Mouse (Mus musculus) kidney, postnatal 4 days (tissue): Measurements from ENCODE around the gene Capn13.
"Not testable (repeated sequence)": the region's sequence is repeated elsewhere in the genome, so short reads cannot be mapped to it uniquely, and the experiment has no call there.

Source experiments
- DNase-seq, 2 experiments: peaks; one replicate each; pipeline ENCODE4 v3.0.0; 2021; ENCODE audit warnings: mixed read lengths in 2 of 2

The Capn13 gene

GRCm38 (mm10) chr17:73271797-73272600 is 128.7 kb downstream of the Capn13 start:
- no peak for DNase-seq

- DNase-seq = no peak
Measured at GRCm38 (mm10) chr17:73270871-73271796, 129.5 kb downstream of the Capn13 start.

DNA sequence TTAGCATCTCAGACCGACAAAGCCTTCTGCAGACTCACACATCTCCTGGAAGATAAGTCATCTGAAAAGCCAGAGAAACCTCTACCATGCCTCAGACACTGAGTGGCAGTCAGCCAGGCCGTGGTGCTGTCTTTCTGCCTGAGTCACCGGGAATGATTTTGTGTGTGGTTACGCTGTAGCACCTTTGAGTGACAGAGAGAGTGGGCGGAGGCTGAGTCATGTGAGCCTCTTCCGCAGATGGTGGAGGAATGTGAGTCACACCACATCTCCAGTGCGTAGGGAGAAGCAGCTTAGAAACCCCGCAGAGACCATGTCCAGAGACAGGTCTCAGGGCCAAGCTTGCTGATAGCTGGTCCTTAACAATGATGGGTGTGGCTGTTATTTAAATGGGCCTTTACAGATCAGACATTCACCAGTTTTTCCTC is 137.6 kb downstream of the Capn13 start:
- no peak for DNase-seq

DNA sequence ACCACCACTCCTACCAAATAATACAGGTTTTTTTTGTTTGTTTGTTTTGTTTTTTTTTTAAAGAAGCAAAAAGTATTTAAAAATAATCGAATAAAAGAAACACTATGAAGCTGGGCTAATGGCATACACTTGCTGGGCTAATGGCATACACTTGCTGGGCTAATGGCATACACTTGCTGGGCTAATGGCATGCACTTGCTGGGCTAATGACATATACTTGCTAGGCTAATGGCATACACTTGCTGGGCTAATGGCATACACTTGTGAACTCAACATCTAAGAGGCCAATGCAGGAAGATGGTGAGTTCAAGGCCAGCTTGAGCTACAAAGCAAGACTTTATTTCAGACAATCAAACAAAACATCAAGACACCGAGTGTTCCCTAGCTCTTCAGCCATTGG is 138.1 kb downstream of the Capn13 start:
- no peak for DNase-seq

DNA sequence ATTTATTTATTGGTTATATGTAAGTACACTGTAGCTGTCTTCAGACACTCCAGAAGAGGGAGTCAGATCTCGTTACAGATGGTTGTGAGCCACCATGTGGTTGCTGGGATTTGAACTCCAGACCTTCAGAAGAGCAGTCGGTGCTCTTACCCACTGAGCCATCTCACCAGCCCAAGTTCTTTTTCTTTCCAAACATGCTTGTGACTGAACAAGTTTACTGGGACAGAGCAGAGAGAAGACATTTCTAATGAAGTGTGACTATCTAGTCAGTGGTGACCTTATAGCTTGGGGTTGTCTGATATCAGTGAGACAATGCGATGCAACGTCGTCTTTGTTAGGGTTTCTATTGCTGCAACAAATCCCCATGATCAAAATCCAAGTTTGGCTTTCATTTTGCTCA is 141.4 kb downstream of the Capn13 start:
- not testable (repeated sequence) for DNase-seq

GRCm38 (mm10) chr17:73258620-73259019 is 142.0 kb downstream of the Capn13 start:
- DNase-seq = peak; percentile 26 to 56
